Mouse (Mus musculus): ENCODE data around the gene Dpep3. TPM values are rescaled to one million over a fixed set of nuclear protein-coding genes. Genes with fewer than 3 reads are reported as not detected.

Gene Dpep3
- 0.67 and 0.73 TPM in 2 replicates for polyA plus RNA-seq (2012; rRNA removed; ENCODE audit: low replicate concordance)

GRCm38 (mm10) chr8:105979325-105979724 lies at the start of gene Dpep3:
Gene Dpep3, minus strand, starts transcription at chr8:105979429.

GRCm38 (mm10) chr8:106011643-106011986 lies 32.4 kb upstream of the Dpep3 start, which contains the start of gene Ddx28:
Gene Ddx28, minus strand, starts transcription at chr8:106011882.

GRCm38 (mm10) chr8:106005875-106006274 lies 26.6 kb upstream of the Dpep3 start, which contains the start of gene Dpep2nb:
Gene Dpep2nb, minus strand, starts transcription at chr8:106005975.

GRCm38 (mm10) chr8:105990856-105991387 lies 11.7 kb upstream of the Dpep3 start, which contains the start of gene Dus2:
Gene Dus2, plus strand, starts transcription at chr8:105991337.

GRCm38 (mm10) chr8:105965905-105966341 lies 13.3 kb downstream of the Dpep3 start, which contains the start of gene Slc12a4:
Gene Slc12a4, minus strand, starts transcription at chr8:105966097.

GRCm38 (mm10) chr8:105943321-105943739 lies 35.9 kb downstream of the Dpep3 start, which contains the start of gene Lcat:
Gene Lcat, minus strand, starts transcription at chr8:105943382.

GRCm38 (mm10) chr8:105938306-105938669 lies 40.9 kb downstream of the Dpep3 start, which contains the start of gene Psmb10:
Gene Psmb10, minus strand, starts transcription at chr8:105938444.

GRCm38 (mm10) chr8:105933762-105934161 lies 45.5 kb downstream of the Dpep3 start, which contains the start of gene Ctrl:
Gene Ctrl, minus strand, starts transcription at chr8:105933862.

Other genes starting within 250 kb of the Dpep3 start
- 7.4 and 11.3 TPM in 2 replicates for gene Gfod2, start 220.8 kb downstream of the Dpep3 start, polyA plus RNA-seq (2012; rRNA removed; ENCODE audit: low replicate concordance)
- gene Ranbp10, start 152.1 kb downstream of the Dpep3 start, polyA plus RNA-seq (2012; rRNA removed; ENCODE audit: low replicate concordance) = 30.2 and 35.5 TPM in 2 replicates
- gene Tsnaxip1, start 151.7 kb downstream of the Dpep3 start, polyA plus RNA-seq (2012; rRNA removed; ENCODE audit: low replicate concordance) = not detected in 2 replicates
- gene Cenpt, start 126.2 kb downstream of the Dpep3 start, polyA plus RNA-seq (2012; rRNA removed; ENCODE audit: low replicate concordance) = 13.7 and 18.8 TPM in 2 replicates
- gene Thap11, start 124.3 kb downstream of the Dpep3 start, polyA plus RNA-seq (2012; rRNA removed; ENCODE audit: low replicate concordance) = 47.9 and 76.8 TPM in 2 replicates
- 16.7 and 34.9 TPM in 2 replicates for gene Nutf2, start 118.8 kb downstream of the Dpep3 start, polyA plus RNA-seq (2012; rRNA removed; ENCODE audit: low replicate concordance)
- 75.2 and 91.4 TPM in 2 replicates for gene Edc4, start 98.5 kb downstream of the Dpep3 start, polyA plus RNA-seq (2012; rRNA removed; ENCODE audit: low replicate concordance)
- gene Nrn1l, start 85.9 kb downstream of the Dpep3 start, polyA plus RNA-seq (2012; rRNA removed; ENCODE audit: low replicate concordance) = 2.1 and 5.6 TPM in 2 replicates
- 44.9 and 68.5 TPM in 2 replicates for gene Pskh1, start 79.0 kb downstream of the Dpep3 start, polyA plus RNA-seq (2012; rRNA removed; ENCODE audit: low replicate concordance)
- 3.0 and 3.2 TPM in 2 replicates for gene Ctrl, start 45.6 kb downstream of the Dpep3 start, polyA plus RNA-seq (2012; rRNA removed; ENCODE audit: low replicate concordance)
- 155 and 284 TPM in 2 replicates for gene Psmb10, start 41.0 kb downstream of the Dpep3 start, polyA plus RNA-seq (2012; rRNA removed; ENCODE audit: low replicate concordance)
- 4.1 and 5.4 TPM in 2 replicates for gene Lcat, start 36.0 kb downstream of the Dpep3 start, polyA plus RNA-seq (2012; rRNA removed; ENCODE audit: low replicate concordance)
- gene Slc12a4, start 13.3 kb downstream of the Dpep3 start, polyA plus RNA-seq (2012; rRNA removed; ENCODE audit: low replicate concordance) = 43.9 and 52.9 TPM in 2 replicates
- gene Dus2, start 11.9 kb upstream of the Dpep3 start, polyA plus RNA-seq (2012; rRNA removed; ENCODE audit: low replicate concordance) = 16.2 and 27.0 TPM in 2 replicates
- gene Dpep2nb, start 26.5 kb upstream of the Dpep3 start, polyA plus RNA-seq (2012; rRNA removed; ENCODE audit: low replicate concordance) = not detected in 2 replicates
- 10.0 and 17.6 TPM in 2 replicates for gene Ddx28, start 32.5 kb upstream of the Dpep3 start, polyA plus RNA-seq (2012; rRNA removed; ENCODE audit: low replicate concordance)
- 29.5 and 59.1 TPM in 2 replicates for gene Nfatc3, start 79.4 kb upstream of the Dpep3 start, polyA plus RNA-seq (2012; rRNA removed; ENCODE audit: low replicate concordance)
- gene Esrp2, start 157.5 kb upstream of the Dpep3 start, polyA plus RNA-seq (2012; rRNA removed; ENCODE audit: low replicate concordance) = 20.9 and 24.4 TPM in 2 replicates
- gene Pla2g15, start 171.0 kb upstream of the Dpep3 start, polyA plus RNA-seq (2012; rRNA removed; ENCODE audit: low replicate concordance) = 25.3 and 27.1 TPM in 2 replicates
- 30.1 and 60.5 TPM in 2 replicates for gene Slc7a6, start 189.4 kb upstream of the Dpep3 start, polyA plus RNA-seq (2012; rRNA removed; ENCODE audit: low replicate concordance)
- 14.5 and 21.3 TPM in 2 replicates for gene Slc7a6os, start 231.5 kb upstream of the Dpep3 start, polyA plus RNA-seq (2012; rRNA removed; ENCODE audit: low replicate concordance)
- 20.5 and 30.4 TPM in 2 replicates for gene Prmt7, start 231.5 kb upstream of the Dpep3 start, polyA plus RNA-seq (2012; rRNA removed; ENCODE audit: low replicate concordance)